In the genomic region with DNA sequence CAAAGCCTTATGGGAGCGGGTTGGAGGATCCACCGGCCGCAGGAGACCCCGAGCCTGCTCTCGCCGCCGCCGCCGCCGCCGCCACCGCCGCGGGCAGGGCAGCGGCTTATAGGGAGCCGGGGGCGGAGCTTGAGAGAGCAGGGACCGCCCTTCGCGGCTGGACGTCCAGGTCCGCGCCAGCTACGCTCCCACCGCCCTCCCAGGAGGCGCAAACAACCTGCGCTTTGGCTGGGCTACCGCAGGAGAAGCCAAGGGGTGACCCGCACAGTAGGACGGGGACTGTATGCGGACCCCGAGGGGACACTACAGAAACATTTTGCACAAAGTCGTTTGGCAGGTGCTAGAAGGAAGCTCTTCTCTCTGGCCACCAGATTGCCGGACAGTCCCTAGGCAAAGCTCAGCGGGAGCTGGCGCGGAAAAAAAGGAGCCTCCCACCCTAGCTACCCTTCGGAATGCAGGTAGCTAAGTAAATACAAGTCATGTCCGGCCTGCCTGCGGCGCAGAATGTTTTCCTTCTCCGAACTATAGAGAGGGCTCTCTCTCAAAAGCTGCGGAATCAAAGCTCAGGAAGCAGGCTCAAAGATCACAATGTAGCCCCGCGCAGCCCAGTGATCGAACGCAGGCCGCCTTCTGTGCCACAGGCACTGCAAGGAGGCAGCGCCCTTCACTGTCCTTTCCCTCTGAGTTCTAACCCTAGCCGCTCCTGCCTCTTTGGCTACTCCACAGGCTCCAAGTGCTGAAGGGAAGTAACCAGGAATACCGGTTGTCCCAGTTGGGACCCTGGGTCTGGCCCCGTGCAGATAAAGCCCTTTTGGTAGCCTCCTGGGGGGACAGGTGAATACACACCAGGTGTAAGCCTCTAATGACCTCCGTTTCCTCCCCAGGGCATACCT, we compare ENCODE assay signal across 8 mouse cellular contexts. TPM values are rescaled to one million over a fixed set of nuclear protein-coding genes. Genes with fewer than 3 reads are reported as not detected.
DNase-seq lines count a peak whose midpoint lies in the region; ATAC-seq and TF ChIP-seq lines count a peak whose summit lies in the region.

No protein-coding gene starts in this region.

- under 1% methylated on average over 52 of the region's 53 CpGs for WGBS in forebrain, embryonic 12.5 days
- WGBS in heart, embryonic 16.5 days = 1% methylated on average over 53 of the region's 53 CpGs
- 2% methylated on average over 53 of the region's 53 CpGs for WGBS in olfactory bulb, adult 2 months

- no peak for TF ChIP-seq CTCF in MEL (IDR thresholded peaks at IDR 0.05 in 2 of 3, conservative IDR thresholded peaks at IDR 0.05 in 1 of 3; ENCODE audit: control insufficient read depth in 1 of 3, insufficient read depth in 1 of 3, low read depth in 2 of 3, low read length in 3 of 3, poor library complexity in 1 of 3, severe bottlenecking in 1 of 3)
- TF ChIP-seq CTCF in olfactory bulb, adult 2 months (IDR thresholded peaks at IDR 0.05; ENCODE audit: insufficient read depth, low read depth, low read length) = no peak

- H3K79me2 ChIP-seq in MEL (ENCODE audit: control insufficient read depth, insufficient read depth, low read length, poor library complexity) = peaks cover 16% of the 10 kb centered on the region

- H3K27ac ChIP-seq in MEL (ENCODE audit: control insufficient read depth, low read depth, low read length) = peak overlapping the region; percentile 89
- H3K27ac ChIP-seq in forebrain, embryonic 12.5 days = no peak overlapping the region
- peak overlapping the region; percentile 4; the same call in 1 of the 2 replicates for H3K27ac ChIP-seq in heart, embryonic 16.5 days (ENCODE audit: low read length)
- no peak overlapping the region for H3K27ac ChIP-seq in olfactory bulb, adult 2 months (ENCODE audit: insufficient read depth, low read depth, low read length)

- peak; percentile 71 to 83; a peak in 3 of 4 replicates for TF ChIP-seq POLR2A in MEL (IDR thresholded peaks at IDR 0.05; ENCODE audit: control insufficient read depth in 1 of 2, insufficient read depth in 1 of 2, low read depth in 1 of 2, low read length in 2 of 2, poor library complexity in 1 of 2)
- no peak; the same call in 1 of the 2 replicates for TF ChIP-seq POLR2A in olfactory bulb, adult 2 months (IDR thresholded peaks at IDR 0.05; ENCODE audit: insufficient read depth, low read depth, low read length)

- peak; percentile 86 for ATAC-seq in cerebellum, adult (ENCODE audit: insufficient number of reproducible peaks, low FRiP score, low TSS enrichment)
- peak; percentile 98 for ATAC-seq in forebrain, embryonic 12.5 days (ENCODE audit: low FRiP score)
- ATAC-seq in heart, embryonic 16.5 days (replicated peaks; ENCODE audit: extremely low read depth, insufficient read depth, low FRiP score) = peak; percentile 97

- no peak for TF ChIP-seq RAD21 in MEL (IDR thresholded peaks at IDR 0.05; ENCODE audit: low read depth, low read length)

- no peaks in the 10 kb centered on the region for H3K27me3 ChIP-seq in MEL (ENCODE audit: control insufficient read depth in 1 of 2, insufficient read depth in 2 of 2, low read length in 2 of 2)
- peaks cover 23% of the 10 kb centered on the region for H3K27me3 ChIP-seq in forebrain, embryonic 12.5 days
- H3K27me3 ChIP-seq in heart, embryonic 16.5 days (ENCODE audit: control insufficient read depth, insufficient read depth, low read length) = peaks cover 2% of the 10 kb centered on the region; the same call in 1 of the 2 replicates

- H3K9ac ChIP-seq in MEL (ENCODE audit: control insufficient read depth, low read depth, low read length, poor library complexity, severe bottlenecking) = peak overlapping the region; percentile 82
- peak overlapping the region; percentile 56 for H3K9ac ChIP-seq in forebrain, embryonic 12.5 days
- peak overlapping the region; percentile 76 for H3K9ac ChIP-seq in heart, embryonic 16.5 days (ENCODE audit: low read length)

- peak; percentile 91 for DNase-seq in MEL (ENCODE audit: low read depth, low spot score)
- peak; percentile 88 to 93 for DNase-seq in kidney, postnatal 4 days
- DNase-seq in lung, adult 18-20 months = peak; percentile 70 to 74
- peak; percentile 65 to 68 for DNase-seq in urinary bladder, adult 18-20 months (ENCODE audit: low spot score in 2 of 2)

- peaks cover 11 to 15% of the 10 kb centered on the region in 2 experiments for H3K4me1 ChIP-seq in MEL (ENCODE audit: control insufficient read depth in 1 of 2, insufficient read depth in 2 of 2, low read length in 2 of 2)
- peaks cover 10% of the 10 kb centered on the region for H3K4me1 ChIP-seq in forebrain, embryonic 12.5 days
- peaks cover 6% of the 10 kb centered on the region for H3K4me1 ChIP-seq in heart, embryonic 16.5 days (ENCODE audit: control insufficient read depth, insufficient read depth, low read length)
- H3K4me1 ChIP-seq in olfactory bulb, adult 2 months (ENCODE audit: control insufficient read depth, insufficient read depth, low read length) = peaks cover 6% of the 10 kb centered on the region

- no peaks in the 10 kb centered on the region for H3K9me3 ChIP-seq in MEL (replicated peaks; ENCODE audit: insufficient read depth, low read length)
- H3K9me3 ChIP-seq in forebrain, embryonic 12.5 days = no peaks in the 10 kb centered on the region
- H3K9me3 ChIP-seq in heart, embryonic 16.5 days (replicated peaks; ENCODE audit: control insufficient read depth, low read length) = no peaks in the 10 kb centered on the region

- peaks cover 15 to 23% of the 10 kb centered on the region in 2 experiments for H3K36me3 ChIP-seq in MEL (ENCODE audit: control insufficient read depth in 1 of 2, insufficient read depth in 2 of 2, low read length in 2 of 2)
- H3K36me3 ChIP-seq in forebrain, embryonic 12.5 days (replicated peaks) = no peaks in the 10 kb centered on the region
- H3K36me3 ChIP-seq in heart, embryonic 16.5 days (ENCODE audit: control insufficient read depth, insufficient read depth) = no peaks in the 10 kb centered on the region

- peak overlapping the region; percentile 76 to 93 for H3K4me3 ChIP-seq in MEL (ENCODE audit: control insufficient read depth in 1 of 2, insufficient read depth in 1 of 2, low read depth in 2 of 2, low read length in 2 of 2)
- peak overlapping the region; percentile 65 for H3K4me3 ChIP-seq in forebrain, embryonic 12.5 days (replicated peaks)
- peak overlapping the region; percentile 70 for H3K4me3 ChIP-seq in heart, embryonic 16.5 days (ENCODE audit: low read length)
- peak overlapping the region; percentile 74 for H3K4me3 ChIP-seq in olfactory bulb, adult 2 months (ENCODE audit: insufficient read depth, low read depth, low read length)

- peak overlapping the region; percentile 88 for H3K4me2 ChIP-seq in forebrain, embryonic 12.5 days
- H3K4me2 ChIP-seq in heart, embryonic 16.5 days (ENCODE audit: low read depth, low read length) = peak overlapping the region; percentile 90

- TF ChIP-seq EP300 in MEL (IDR thresholded peaks at IDR 0.05; ENCODE audit: low read depth in 1 of 2, low read length in 2 of 2) = no peak

TF ChIP-seq in MEL, 35 proteins besides CTCF, POLR2A, EP300 and RAD21 (continues in another document):
- no peak; the same call in none of the 2 replicates for TF ChIP-seq SIN3A (IDR thresholded peaks at IDR 0.05; ENCODE audit: low read length)
- TF ChIP-seq MAFK (IDR thresholded peaks at IDR 0.05; ENCODE audit: borderline replicate concordance, low read depth, low read length) = no peak
- no peak for TF ChIP-seq USF2 (IDR thresholded peaks at IDR 0.05; ENCODE audit: borderline replicate concordance in 1 of 2, insufficient read depth in 1 of 2, low read depth in 1 of 2, low read length in 2 of 2)
- TF ChIP-seq USF1 (IDR thresholded peaks at IDR 0.05; ENCODE audit: low read depth, low read length) = no peak
- TF ChIP-seq HCFC1 (IDR thresholded peaks at IDR 0.05; ENCODE audit: low read depth, low read length) = peak; percentile 50; the same call in 1 of the 2 replicates
- no peak for TF ChIP-seq TAL1 (IDR thresholded peaks at IDR 0.05; ENCODE audit: low read length)
- no peak for TF ChIP-seq NRF1 (IDR thresholded peaks at IDR 0.05; ENCODE audit: insufficient read depth, low read depth, low read length, poor library complexity, severe bottlenecking)
- TF ChIP-seq MEF2A (IDR thresholded peaks at IDR 0.05; ENCODE audit: extremely low read depth, insufficient replicate concordance, low read depth, low read length, poor library complexity, severe bottlenecking) = no peak
- TF ChIP-seq ZKSCAN1 (IDR thresholded peaks at IDR 0.05; ENCODE audit: low read depth, low read length) = no peak
- TF ChIP-seq CHD2 (IDR thresholded peaks at IDR 0.05; ENCODE audit: low read length) = no peak
- TF ChIP-seq MAX (IDR thresholded peaks at IDR 0.05; ENCODE audit: low read length) = no peak
- peak; percentile 9; the same call in 1 of the 2 replicates for TF ChIP-seq MXI1 (IDR thresholded peaks at IDR 0.05; ENCODE audit: low read depth, low read length)
- no peak for TF ChIP-seq MYC (IDR thresholded peaks at IDR 0.05; ENCODE audit: low read depth, low read length)
- no peak for TF ChIP-seq MYB (IDR thresholded peaks at IDR 0.05; ENCODE audit: low read depth, low read length)
- TF ChIP-seq BHLHE40 (IDR thresholded peaks at IDR 0.05; ENCODE audit: borderline replicate concordance, low read depth, low read length) = no peak
- no peak for TF ChIP-seq UBTF (IDR thresholded peaks at IDR 0.05; ENCODE audit: borderline replicate concordance, insufficient read depth, low read depth, low read length)
- TF ChIP-seq CHD1 (IDR thresholded peaks at IDR 0.05; ENCODE audit: low read depth, low read length) = 0 out of 2 replicates have a peak, but pooled peaks have one; percentile 8
- TF ChIP-seq POLR2AphosphoS5 (IDR thresholded peaks at IDR 0.05; ENCODE audit: borderline replicate concordance, low read depth, low read length) = no peak

RNA-seq across cellular contexts. Expression of a gene that starts 0.6 kb away (rescaled TPM):
- total RNA-seq in MEL (2012; rRNA removed) = 47.2 and 74.7 TPM in 2 replicates
- polyA plus RNA-seq in MEL (2012; ENCODE audit: insufficient read depth in 1 of 2, insufficient read length in 2 of 2, low read depth in 1 of 2, low replicate concordance in 2 of 2, missing spikeins in 1 of 2) = 10 to 100 TPM in 1 of 2 experiments, not detected in 1; 36.8 TPM
- polyA plus RNA-seq in forebrain, embryonic 12.5 days (2016; fragmentation: Nextera tagmentation; extraction: Ambion mirVana) = 15.4 and 16.6 TPM in 2 replicates
- polyA plus RNA-seq in heart, embryonic 16.5 days (2015; fragmentation: Nextera tagmentation; extraction: Ambion mirVana) = 18.0 and 18.8 TPM in 2 replicates
- polyA plus RNA-seq in olfactory bulb, adult 2 months (2012; ENCODE audit: insufficient read depth, insufficient read length, low replicate concordance, missing spikeins) = not detected in 2 replicates

RNA-seq across cellular contexts. Expression of a gene that starts 35.7 kb away (rescaled TPM):
- not detected in 2 replicates for total RNA-seq in MEL (2012; rRNA removed)
- polyA plus RNA-seq in MEL (2012; ENCODE audit: insufficient read depth in 1 of 2, insufficient read length in 2 of 2, low read depth in 1 of 2, low replicate concordance in 2 of 2, missing spikeins in 1 of 2) = under 1 TPM in 1 of 2 experiments, not detected in 1; 0.67 TPM
- polyA plus RNA-seq in forebrain, embryonic 12.5 days (2016; fragmentation: Nextera tagmentation; extraction: Ambion mirVana) = not detected in 2 replicates
- polyA plus RNA-seq in heart, embryonic 16.5 days (2015; fragmentation: Nextera tagmentation; extraction: Ambion mirVana) = not detected in 2 replicates
- polyA plus RNA-seq in olfactory bulb, adult 2 months (2012; ENCODE audit: insufficient read depth, insufficient read length, low replicate concordance, missing spikeins) = not detected in 2 replicates

Comparison
In these comparisons a context has a peak if more than half of its experiments do, and no peak if none do; other contexts are left out.
1. H3K27ac ChIP-seq: peak in MEL (single experiment) and heart, embryonic 16.5 days (single experiment); none in forebrain, embryonic 12.5 days (single experiment) and olfactory bulb, adult 2 months (single experiment).
2. Peak in every context shown above with its lines, with median percentiles within 50 percentile points of each other: DNase-seq, H3K4me3 ChIP-seq, H3K9ac ChIP-seq and ATAC-seq.